Mouse (Mus musculus): Measurements from ENCODE around the gene Fam19a5.
A peak's percentile ranks its signal among the peaks of the same experiment; 100 is the strongest.

The Fam19a5 gene

DNA sequence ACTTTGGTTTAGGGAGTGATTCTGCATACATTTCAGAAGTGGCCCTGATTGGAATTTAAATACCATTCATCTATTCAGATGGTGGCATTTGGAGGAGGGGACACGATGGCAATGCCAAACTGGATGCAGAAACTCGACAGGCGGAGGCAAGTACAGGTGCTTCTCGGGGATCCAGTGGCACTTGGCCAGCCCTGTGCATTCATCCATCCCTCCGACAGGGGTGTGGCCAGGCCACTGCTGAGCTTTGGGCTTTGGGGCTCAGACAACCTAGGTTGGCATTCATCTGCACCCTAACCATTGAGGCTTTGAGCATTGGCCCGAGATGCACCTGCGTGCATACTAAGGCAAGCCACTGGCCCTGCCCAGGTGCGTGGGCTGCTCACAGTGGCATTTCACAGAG, 52.6 kb downstream of the Fam19a5 start:
- DNase-seq (ENCODE audit: low spot score), result peak; percentile 13

DNA sequence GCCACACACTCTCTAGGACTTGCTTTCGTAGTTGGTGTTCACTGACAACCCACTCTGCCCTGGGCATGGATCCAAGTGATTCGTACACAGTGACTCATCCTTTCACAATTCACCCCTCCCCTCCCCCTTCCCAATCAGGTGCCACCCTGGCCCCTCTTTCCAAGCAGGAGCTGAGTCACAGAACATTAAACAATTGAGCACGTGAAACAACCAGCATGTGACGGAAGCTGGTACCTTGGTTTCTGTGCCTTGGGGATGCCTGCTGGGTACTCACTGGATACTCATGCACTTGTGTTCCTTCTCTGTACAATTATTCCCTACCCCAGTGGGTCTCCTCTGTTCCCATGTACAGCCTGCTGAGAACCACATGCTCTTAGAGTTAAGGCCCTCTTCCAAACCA, 53.0 kb downstream of the Fam19a5 start:
- DNase-seq (ENCODE audit: low spot score), result peak; percentile 72

DNA sequence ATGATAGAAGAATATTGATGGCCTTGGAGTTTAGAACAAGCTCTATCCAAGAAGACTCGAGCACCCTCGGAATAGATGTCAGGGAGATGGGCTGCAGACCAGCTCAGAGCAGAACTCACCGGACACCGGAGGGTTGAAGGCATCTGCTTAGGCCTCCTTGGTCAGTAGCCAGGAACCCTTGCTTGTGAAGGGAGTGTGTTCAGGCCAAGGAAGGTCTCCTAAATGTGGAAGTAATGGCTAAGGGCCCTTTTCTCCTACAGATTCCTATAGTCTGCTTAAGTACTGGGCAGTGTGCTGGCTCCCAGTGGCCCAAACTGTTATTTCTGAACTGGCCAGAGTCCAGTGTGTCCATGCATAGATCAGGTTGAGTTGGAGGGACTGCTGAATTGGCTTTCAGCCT, 53.7 kb downstream of the Fam19a5 start:
- DNase-seq (ENCODE audit: low spot score), result no peak

DNA sequence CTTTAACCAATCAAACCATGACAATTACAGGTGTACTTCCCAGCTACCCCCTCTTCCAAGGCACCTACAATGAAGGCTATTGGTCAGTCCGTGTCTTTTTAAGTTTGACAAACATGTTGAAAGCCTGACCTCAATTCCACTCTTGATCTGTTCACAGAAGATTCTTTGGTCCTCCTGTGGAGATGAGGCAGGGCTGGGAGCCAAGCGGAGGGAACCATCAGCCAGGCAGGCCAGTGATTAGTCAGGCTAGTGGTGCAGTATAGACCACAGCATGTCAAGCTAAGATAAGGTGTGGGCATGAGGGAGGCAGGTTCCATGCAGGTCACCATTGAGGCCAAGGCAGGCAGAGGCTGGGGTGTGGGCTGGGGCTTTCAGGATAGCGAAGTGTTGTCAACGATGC, 54.5 kb downstream of the Fam19a5 start:
- DNase-seq (ENCODE audit: low spot score), result no peak

DNA sequence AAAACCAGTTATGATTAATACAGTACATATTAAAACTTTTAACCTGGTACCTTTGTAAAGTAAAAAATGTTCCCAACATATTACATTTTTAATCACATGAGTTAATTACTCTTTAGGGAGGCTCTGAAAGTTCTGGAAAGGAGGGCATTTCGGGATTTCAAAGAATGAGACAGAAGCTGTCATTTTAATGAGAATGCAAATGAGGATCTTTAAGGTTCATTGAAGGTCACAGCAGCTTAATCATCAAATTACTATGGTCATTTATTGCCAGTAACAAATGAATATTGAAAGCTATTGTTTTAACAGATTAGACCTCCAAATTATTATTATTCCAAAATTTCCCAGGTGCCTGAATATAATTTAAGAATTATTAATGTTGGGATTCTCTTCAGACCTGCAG, 59.2 kb downstream of the Fam19a5 start:
- no peak for DNase-seq (ENCODE audit: low spot score)

DNA sequence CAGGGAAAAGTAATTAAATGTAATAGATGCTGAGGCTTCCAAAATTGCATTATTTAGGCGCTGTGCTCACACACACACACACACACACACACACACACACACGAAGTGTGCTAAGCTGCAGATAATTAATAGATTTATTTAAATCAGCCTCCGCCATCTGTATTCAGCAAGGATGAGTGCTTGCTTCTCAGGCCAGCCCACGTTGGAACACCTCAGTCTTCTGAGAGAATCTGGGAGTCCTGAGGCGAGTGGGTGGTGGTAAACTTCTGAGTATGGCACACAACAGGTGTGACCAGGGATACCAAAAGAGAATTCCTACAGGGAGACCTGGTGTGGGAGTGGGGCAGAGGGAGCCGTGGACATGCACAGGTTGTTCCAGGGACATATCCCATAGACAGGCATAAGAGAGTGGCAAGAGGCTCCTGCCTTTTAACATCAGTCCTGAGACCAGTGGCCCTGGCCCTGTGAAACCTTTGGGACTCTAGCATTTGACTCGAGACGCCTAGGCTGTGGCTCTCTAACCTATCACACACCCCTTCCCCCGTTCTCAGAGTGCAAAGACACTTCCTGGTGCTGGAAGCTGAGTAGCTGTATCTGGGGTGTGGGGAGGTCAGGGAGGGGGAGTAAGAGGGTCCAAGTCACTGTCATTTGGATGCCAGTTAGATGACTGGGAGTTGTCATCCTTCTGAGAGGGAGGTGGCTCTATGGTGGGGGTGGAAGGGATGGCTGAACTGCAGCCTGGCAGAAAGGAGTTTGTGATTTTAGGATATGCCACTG, 61.6 kb downstream of the Fam19a5 start:
- no peak for DNase-seq (ENCODE audit: low spot score)

DNA sequence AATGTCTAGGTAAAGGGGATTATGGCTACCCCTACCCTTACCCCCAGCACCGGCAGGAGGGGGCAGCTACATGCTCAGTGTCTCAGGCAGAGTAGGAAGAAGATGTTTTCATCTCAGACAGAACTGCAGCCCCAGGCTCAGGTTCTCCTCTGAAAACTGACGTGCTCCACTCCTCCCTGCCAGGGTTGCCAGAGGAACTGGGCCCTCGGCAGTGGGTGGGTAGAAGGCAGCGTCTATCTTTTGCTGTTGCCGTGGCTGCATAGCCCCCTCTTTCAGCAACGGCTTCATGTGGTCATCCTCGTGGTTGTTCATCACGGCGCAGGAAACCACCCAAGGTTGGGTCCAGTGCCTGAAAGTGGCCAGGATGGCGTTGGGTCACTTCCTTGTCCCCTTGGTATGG, 62.6 kb downstream of the Fam19a5 start:
- no peak for DNase-seq (ENCODE audit: low spot score)

DNA sequence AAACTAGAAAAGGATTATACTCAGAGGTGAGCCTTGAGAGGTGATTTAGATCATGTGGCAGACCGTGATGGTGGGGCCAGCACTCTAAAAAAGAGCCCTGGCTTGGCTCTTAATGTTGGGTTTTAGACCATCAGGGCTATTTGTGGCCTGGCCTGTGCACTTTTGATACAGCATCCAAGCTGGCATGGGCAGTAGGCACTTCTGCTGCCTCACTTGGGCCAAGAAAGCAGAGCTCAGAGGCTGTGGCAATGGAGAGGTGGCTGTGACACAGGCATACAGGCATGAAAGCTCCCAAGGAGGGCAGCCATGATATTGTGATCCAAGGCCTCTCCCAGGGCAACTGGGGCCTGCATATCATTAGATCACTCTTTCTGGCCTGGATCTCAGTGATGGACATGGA, 65.1 kb downstream of the Fam19a5 start:
- DNase-seq (ENCODE audit: low spot score), result no peak

DNA sequence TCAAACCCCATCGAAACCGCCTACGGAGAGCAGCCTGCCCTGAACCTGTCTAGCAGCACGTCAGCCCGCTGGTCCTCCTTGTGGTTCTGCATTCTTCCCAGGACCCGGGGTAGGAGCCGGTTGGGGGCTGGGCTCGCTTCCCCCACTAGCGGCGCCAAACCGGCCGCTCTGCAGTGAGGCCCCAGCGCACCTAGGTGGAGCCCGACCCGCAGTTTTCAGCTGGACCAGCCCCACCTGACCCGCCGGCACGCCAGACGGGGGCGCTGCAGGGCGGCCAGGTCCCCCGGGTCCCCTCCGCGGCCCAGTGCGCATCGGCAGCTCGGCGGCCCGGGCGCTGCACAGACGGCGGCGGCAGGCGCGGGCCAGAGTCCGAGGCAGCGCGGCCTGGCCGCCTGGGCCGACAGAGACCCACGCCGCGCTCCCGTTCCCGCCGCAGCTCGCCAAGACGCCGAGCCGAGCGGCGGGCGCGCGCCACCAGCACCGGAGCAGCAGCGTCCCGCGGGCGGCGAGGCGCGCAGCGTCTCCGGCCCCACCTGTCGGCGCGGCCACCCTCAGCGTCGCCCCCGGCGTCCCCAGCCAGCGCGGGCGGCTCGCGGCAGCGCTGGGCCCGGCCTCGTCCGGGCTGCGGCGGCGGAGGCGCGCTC, 80.0 kb downstream of the Fam19a5 start:
- peak; percentile 82 for DNase-seq (ENCODE audit: low spot score)

DNA sequence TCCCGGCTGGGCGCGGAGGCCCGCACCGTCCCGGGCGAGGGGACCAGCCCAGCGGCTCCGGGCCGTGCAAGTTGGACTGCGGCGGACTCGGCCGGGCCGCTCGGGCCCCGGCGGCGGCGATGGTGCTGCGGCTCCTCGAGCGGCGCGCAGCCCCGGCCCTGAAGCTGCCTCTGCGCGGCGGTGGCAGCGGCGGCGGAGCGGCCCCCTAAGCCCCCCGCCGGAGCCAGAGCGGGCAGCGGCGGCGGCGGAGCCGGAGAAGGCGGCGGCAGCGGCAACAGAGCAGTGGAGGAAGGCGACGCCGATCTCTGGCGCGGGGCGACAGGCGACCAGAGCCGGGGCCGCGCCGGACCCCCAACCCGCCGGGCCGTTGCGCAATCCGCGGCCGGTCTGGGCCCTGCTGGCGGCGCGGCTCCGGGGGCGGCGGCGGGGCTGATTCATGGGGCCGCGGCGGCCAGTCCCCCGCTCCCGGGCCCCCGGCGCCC, 80.6 kb downstream of the Fam19a5 start:
- peak; percentile 10 for DNase-seq (ENCODE audit: low spot score)

DNA sequence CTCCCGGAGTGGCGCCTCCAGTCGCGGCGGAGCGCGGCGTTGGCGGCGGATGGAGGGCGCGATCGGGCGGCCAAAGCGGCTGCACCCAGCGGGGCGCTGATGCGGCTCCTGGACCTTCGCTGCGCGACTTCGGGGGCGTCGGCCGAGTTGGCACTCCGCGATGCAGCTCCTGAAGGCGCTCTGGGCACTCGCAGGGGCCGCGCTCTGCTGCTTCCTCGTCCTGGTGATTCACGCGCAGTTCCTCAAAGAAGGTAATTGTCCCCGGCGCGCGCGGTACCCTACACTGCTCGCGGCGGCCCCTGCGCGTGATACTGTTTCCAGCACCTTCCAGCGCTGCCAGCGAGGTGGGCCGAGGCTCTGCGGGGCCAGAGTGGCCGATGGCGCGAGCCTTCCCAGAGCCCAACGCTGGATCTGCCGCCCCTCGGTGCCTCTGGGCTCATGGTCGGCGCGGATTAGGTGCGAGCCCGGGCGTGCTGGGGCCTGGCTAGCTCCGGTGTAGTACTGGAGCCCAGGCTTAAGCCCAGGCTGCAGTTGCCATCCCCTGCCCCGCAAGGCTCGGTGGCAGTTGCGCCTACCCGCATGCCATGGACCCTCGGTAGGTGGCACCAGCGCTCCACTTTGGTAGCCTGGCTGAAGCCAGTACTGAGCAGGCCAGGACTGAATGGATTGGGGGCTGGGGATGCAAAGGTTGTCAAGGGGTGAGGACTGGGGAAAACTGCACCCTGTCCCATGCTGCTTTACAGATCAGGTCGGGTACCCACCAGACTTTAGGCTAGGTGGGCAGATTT, 81.3 kb downstream of the Fam19a5 start:
- peak; percentile 85 for DNase-seq (ENCODE audit: low spot score)

DNA sequence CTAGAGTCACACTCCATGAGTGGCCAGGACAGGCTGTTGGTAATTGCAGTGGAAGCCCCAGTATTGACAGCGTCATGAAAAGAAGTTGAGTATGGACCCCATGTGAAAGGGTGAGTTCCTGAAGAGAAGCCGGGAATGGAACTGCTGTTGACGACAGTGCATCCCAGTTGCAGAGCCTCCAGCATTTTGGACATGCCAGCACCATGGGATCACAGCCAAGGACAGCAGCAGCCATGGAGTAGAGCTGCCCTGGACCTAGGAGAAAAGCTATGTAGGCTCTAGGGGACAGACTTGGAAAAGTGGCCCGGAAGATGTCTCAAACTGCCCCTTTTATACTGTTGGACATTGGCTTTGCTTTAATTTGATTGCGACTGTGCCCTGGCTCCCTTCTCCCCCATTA, 91.2 kb downstream of the Fam19a5 start:
- no peak for DNase-seq (ENCODE audit: low spot score)

DNA sequence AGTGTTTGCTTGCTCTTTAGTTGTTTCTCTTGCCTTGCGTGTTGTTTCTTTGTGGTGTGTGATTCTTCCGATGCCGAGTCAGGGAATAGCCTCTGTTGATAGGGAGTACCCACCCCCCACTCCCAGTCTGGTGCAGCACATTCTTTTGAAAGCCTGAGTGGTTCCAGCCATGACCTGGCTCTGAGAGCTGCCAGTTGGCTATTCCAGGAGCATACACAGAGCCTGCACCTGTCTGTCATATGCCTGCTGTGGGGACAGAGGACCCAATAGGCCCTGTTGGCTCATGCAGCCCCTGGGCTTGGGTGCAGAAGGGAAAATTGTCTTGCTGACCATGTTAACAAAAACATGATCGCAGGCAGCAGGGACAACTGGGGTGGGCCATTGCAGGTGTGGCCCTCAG, 92.3 kb downstream of the Fam19a5 start:
- no peak for DNase-seq (ENCODE audit: low spot score)

DNA sequence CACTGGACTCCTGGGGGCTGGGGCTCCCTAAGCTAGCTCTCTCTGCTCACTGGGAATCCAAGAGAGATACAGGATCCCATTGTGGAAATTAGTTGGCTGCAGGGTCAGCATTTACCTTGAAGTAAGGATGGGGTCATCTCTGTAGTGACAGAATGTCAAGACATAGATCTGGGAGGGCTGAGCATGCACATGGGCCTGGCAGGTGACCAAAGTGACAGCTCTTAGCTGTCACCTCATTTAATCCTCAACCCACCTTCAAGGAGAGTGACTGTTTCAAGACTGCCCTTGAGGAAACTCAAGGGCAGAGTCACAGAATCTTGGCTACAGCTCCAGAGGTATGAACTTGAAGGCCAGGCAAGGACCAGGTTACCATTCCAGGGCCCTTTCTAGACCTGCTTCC, 93.1 kb downstream of the Fam19a5 start:
- no peak for DNase-seq (ENCODE audit: low spot score)

DNA sequence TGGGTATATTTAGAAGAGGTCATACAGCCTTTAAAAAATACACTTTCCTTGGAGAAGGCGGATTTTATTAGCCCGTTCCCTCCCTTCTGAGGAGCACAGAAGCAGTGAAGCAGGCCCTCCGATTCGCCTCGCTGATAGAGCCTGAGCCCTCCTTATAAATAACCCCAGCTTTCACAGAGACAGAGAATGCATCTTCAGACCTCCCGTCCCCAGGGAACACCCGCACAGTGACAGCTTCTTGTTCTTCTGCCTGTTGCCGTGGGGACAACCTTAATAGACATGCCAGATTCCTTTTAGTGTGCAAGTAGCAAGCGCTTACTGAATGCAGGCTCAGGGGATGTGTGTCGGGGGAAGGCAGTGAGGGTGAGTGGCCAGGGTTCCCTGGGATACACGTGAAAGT, 94.2 kb downstream of the Fam19a5 start:
- no peak for DNase-seq (ENCODE audit: low spot score)

DNA sequence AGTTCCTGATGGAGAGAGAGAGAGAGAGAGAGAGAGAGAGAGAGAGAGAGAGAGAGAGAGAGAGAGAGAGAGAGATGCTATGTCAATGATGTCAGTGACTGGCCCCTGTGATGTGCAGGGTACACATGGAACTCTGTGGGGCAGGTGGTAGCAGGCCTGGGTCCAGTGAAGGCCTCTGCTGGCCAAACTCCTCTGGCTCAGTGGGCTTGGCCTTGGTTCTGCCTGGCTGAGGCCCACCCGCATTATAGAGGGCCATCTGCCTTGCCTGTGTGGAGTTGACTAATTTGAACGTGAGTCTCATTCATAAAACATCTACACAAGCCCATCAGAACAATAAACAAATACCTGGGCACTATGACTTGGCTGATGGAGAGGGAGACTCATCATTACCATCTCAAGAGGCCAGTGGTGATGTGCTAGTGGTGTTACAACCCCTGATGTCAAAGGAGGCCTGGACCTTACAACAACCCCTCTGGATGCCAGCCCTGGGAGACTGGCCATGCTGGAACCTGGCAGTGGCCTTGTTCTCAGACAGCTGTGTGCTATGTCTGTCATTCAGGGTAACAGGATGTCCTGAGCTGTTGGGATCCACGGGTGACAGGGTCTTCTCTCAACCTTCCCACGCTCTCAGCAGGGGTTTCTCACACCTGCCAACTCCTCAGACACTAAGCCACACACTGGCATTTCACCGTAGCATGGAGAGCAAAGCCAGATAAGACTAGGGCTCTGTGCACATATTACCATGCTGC, 102.4 kb downstream of the Fam19a5 start:
- DNase-seq (ENCODE audit: low spot score), result no peak

DNA sequence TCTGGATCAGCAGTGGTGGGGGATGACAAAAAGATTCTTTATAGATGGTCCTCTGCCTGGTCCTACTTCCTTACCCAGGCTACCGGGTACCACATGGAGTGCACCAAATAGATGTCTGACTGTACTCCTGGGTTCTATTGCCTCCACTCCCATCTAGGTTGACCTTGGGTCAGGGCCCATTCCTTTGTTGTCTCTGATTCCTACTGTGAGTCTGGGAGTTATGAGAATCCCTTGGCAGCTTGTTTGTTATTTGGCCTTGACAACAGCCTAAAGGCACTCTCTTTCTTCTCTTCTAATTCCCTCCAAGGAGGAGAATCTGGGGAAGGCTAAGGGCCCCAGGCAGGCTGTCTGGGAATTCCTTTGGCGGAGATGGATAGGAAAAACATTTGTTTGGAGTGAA, 105.6 kb downstream of the Fam19a5 start:
- DNase-seq (ENCODE audit: low spot score), result no peak

DNA sequence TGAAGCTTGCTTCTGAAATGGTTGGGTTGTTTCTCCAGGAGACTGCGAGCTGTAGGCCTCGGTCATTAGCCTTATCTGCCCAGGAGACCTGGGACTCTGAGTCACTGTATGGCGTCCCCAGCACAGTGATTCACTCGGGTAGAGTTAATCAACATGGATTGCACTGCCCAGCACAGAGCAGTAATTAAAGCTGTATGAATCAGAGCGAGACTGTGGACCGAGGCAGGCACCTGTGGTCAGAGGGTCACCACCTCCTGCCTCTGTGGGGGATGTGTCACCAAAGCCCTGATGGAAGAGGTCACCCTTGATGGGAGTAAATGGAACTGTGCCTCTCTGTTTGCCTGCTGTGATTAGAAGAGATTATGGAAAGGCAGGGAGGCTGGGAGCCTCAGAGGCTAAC, 110.5 kb downstream of the Fam19a5 start:
- no peak for DNase-seq (ENCODE audit: low spot score)

DNA sequence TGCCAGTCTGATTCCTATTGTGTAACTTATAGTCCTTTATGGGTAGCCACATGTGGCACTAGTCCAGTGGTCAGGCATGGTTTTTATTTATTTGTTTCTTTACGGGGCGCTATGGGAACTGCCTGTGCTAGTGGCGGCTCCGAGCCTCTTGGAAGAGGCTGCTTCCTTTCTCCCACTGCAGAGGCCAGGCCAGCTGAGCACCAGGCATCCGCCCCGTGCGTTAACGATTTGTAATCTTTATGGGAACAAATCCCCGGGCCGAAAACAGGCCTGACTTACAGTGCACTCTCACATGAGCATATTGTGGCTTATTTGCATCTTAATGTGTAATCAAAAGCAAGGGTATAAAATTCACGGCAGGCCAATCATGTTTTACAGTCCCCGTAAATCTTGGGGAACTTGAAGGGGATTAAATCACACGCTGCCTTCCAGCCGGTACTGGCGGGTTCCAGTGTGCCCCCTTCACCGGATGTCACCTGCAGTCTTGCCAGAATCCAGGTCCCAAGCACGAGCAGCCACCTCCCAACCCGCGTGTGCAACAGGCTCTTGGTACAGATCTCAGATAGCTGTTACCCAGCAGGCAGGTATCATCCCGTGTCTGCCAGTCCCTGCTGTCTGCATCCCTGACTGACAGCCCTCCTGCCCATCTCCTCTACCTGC, 112.5 kb downstream of the Fam19a5 start:
- DNase-seq (ENCODE audit: low spot score), result peak; percentile 8

DNA sequence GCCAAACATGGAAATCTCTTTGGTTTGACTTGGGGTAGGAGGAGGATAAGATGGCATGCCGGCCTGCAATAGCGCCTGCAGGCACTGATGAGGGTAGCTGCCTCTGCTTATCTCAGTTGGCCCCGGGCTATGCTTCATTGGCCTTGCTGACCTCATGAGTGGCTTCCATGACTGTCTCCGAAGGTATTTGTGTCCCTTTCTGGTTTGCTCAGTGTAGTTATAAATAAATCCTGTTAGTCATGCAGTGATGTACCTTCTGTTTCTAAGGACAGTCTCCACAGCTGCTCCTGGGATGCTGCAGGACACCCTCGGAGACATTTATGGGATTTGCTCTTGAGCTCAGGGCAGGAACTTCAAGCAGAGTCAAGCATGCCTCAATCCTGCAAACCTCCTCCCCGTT, 115.6 kb downstream of the Fam19a5 start:
- DNase-seq (ENCODE audit: low spot score), result no peak

DNA sequence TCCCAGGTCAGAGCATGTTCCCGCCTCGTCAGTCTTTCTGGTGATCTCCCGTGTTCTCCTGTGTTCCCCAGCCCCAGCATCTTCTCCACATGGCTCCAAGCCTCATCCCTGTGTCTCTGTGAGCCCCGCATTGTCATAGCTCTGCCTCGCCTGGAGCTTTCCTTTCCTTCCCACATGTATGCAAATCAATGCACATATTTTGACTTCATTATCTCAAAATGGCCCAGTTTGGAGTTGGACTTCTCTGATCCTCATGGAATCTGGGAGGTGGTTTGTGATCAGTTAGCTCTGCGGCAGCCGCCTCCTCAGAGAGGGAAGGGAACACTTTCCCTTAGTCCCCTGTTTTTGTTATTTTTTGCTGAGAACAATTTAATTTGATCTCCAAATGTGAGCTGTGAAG, 117.9 kb downstream of the Fam19a5 start:
- no peak for DNase-seq (ENCODE audit: low spot score)
